Mouse (Mus musculus) neural tube, embryonic 13.5 days (tissue): ENCODE measurements around the gene Kif2c. TPM values are rescaled to one million over a fixed set of nuclear protein-coding genes. Genes with fewer than 3 reads are reported as not detected.

ENCODE experiments used
- ATAC-seq: fragments of 200-750 bp; cut with Nextera tagmentation; 2 replicates; pipeline ENCODE4 v1.8.0; 2017; ENCODE audit warnings: low read depth, mild to moderate bottlenecking, moderate TSS enrichment, moderate library complexity
- H3K27ac ChIP-seq: fragments of 300-500 bp; sonication (generic); replicated peaks from 2 replicates; pipeline ENCODE4 v1.5.1; 2015; ENCODE audit warnings: moderate library complexity, mild to moderate bottlenecking, inconsistent platforms
- H3K27me3 ChIP-seq: fragments of 300-500 bp; sonication (generic); 2 replicates; pipeline ENCODE4 v1.6.1; 2015; ENCODE audit warnings: mild to moderate bottlenecking, inconsistent platforms
- H3K36me3 ChIP-seq: fragments of 300-500 bp; sonication (generic); 2 replicates; pipeline ENCODE4 v1.6.1; 2015; ENCODE audit warnings: mild to moderate bottlenecking, inconsistent platforms
- H3K4me1 ChIP-seq: fragments of 300-500 bp; sonication (generic); replicated peaks from 2 replicates; pipeline ENCODE4 v1.6.1; 2015; ENCODE audit warnings: inconsistent platforms
- H3K4me2 ChIP-seq: fragments of 300-500 bp; sonication (generic); 2 replicates; pipeline ENCODE4 v1.6.1; 2015; ENCODE audit warnings: inconsistent platforms, mild to moderate bottlenecking, moderate library complexity
- H3K4me3 ChIP-seq: fragments of 300-500 bp; sonication (generic); 2 replicates; pipeline ENCODE4 v1.5.1; 2015; ENCODE audit warnings: mild to moderate bottlenecking, inconsistent platforms
- H3K9ac ChIP-seq: fragments of 300-500 bp; sonication (generic); 2 replicates; pipeline ENCODE4 v1.6.1; 2015; ENCODE audit warnings: moderate library complexity, mild to moderate bottlenecking, inconsistent platforms
- H3K9me3 ChIP-seq: fragments of 300-500 bp; sonication (generic); 2 replicates; pipeline ENCODE4 v1.6.1; 2016; ENCODE audit warnings: inconsistent platforms
- whole genome bisulfite sequencing: fragments of 180-500 bp; shearing (Covaris S2); methylation state at CpG from one replicate; pipeline ENCODE4 v1.1.7; 2015; 5-methylcytosine and 5-hydroxymethylcytosine counted together
- microRNA-seq: library from miRNA; unstranded; fragments of <30 nt; microRNA quantifications from one replicate; pipeline ENCODE4, GENCODE M21; 2016
- polyA plus RNA-seq: library from polyadenylated mRNA; unstranded; fragments of >200 nt; fragmentation: Nextera tagmentation; extraction: Ambion mirVana; gene quantifications from 2 replicates; pipeline ENCODE4 v1.2.1, GENCODE M21; 2015

Kif2c gene
- polyA plus RNA-seq, 1 experiment from 2014 or later, result 11.8 TPM

- Histone ChIP-seq H3K27ac (no peak overlapping the region), H3K36me3 (no peaks in the 10 kb centered on the region), H3K9ac (no peak overlapping the region), H3K4me1 (peaks cover 31% of the 10 kb centered on the region), H3K4me3 (no peak overlapping the region), H3K4me2 (no peak overlapping the region), H3K27me3 (no peaks in the 10 kb centered on the region), H3K9me3 (no peaks in the 10 kb centered on the region)
- ATAC-seq, result no peak
- WGBS, result 88% methylated on average over 4 of the region's 4 CpGs
Measured at GRCm38 (mm10) chr4:117122209-117122608, 60.2 kb downstream of the Kif2c start.

GRCm38 (mm10) chr4:117120445-117121414, 61.7 kb downstream of the Kif2c start:
- Histone ChIP-seq H3K36me3 (0 out of 2 replicates have a peak, but pooled peaks cover 2% of the 10 kb centered on the region), H3K4me2 (peak overlapping the region; percentile 100), H3K27me3 (no peaks in the 10 kb centered on the region), H3K4me1 (peaks cover 27% of the 10 kb centered on the region), H3K9me3 (no peaks in the 10 kb centered on the region), H3K4me3 (peak overlapping the region; percentile 71), H3K27ac (peak overlapping the region; percentile 92), H3K9ac (peak overlapping the region; percentile 82)
- under 1% methylated on average over 69 of the region's 69 CpGs for WGBS
- peak; percentile 96 for ATAC-seq

DNA sequence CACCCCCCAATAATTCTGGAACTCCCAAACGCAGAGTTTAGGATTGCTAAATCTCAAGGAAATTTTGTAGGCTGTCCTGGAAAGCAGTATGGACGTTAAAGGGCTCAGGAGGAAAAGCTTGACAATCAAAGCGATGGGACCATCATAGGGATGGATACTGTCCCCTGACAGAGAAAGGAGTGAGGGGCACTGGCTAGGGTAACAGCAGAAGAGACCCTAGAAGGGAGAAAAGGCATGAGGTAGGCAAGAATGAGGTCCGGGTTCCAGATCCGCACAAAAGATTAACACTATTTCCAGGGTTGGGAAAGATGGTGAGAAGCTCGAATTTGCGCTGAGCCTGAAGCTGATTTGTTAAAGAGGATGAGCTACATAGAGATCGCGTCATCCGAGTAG, 62.4 kb downstream of the Kif2c start:
- Histone ChIP-seq H3K9me3 (no peaks in the 10 kb centered on the region), H3K4me2 (peak overlapping the region; percentile 100), H3K4me1 (peaks cover 20% of the 10 kb centered on the region), H3K4me3 (peak overlapping the region; percentile 71), H3K27me3 (no peaks in the 10 kb centered on the region), H3K36me3 (peaks cover 9% of the 10 kb centered on the region), H3K9ac (peak overlapping the region; percentile 82), H3K27ac (peak overlapping the region; percentile 92)
- WGBS, result 8% methylated on average over 10 of the region's 10 CpGs
- ATAC-seq, result peak; percentile 6; the same call in 1 of the 2 replicates

- WGBS, result 73% methylated on average over 5 of the region's 5 CpGs
- H3K27ac ChIP-seq, result peak overlapping the region; percentile 92
- H3K4me1 ChIP-seq, result peaks cover 16% of the 10 kb centered on the region
- no peak for ATAC-seq
- peak overlapping the region; percentile 100 for H3K4me2 ChIP-seq
- no peaks in the 10 kb centered on the region for H3K27me3 ChIP-seq
- H3K9me3 ChIP-seq, result no peaks in the 10 kb centered on the region
- H3K4me3 ChIP-seq, result peak overlapping the region; percentile 71
- peaks cover 13% of the 10 kb centered on the region for H3K36me3 ChIP-seq
- H3K9ac ChIP-seq, result peak overlapping the region; percentile 82
Measured at GRCm38 (mm10) chr4:117119636-117120035, 62.8 kb downstream of the Kif2c start.

DNA sequence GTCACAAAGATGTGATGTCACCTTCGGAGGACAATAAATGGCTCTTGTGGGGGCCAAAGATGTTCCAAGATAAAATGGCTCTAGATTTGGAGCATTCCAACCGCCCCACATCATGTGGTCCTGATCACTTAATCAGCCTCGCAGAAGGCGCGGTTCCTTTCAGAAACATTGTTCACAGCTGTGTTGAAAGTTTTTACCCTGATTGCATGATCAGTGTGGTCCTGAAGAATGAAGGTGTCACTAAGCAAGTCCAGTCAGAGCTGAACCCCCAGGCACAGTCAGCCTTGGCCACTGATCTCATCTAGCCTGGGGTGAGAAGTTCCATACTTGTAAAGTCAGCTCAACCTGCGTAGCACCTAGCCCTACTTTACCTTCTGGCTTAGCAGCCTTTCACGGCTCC, 64.5 kb downstream of the Kif2c start:
- Histone ChIP-seq H3K27me3 (no peaks in the 10 kb centered on the region), H3K4me3 (no peak overlapping the region), H3K27ac (no peak overlapping the region), H3K36me3 (peaks cover 29% of the 10 kb centered on the region), H3K9ac (no peak overlapping the region), H3K4me1 (peaks cover 13% of the 10 kb centered on the region), H3K4me2 (no peak overlapping the region), H3K9me3 (no peaks in the 10 kb centered on the region)
- no peak for ATAC-seq
- 93% methylated on average over 7 of the region's 7 CpGs for WGBS

- WGBS, result 89% methylated on average over 5 of the region's 5 CpGs
Measured at GRCm38 (mm10) chr4:117115592-117115991, 66.8 kb downstream of the Kif2c start.

DNA sequence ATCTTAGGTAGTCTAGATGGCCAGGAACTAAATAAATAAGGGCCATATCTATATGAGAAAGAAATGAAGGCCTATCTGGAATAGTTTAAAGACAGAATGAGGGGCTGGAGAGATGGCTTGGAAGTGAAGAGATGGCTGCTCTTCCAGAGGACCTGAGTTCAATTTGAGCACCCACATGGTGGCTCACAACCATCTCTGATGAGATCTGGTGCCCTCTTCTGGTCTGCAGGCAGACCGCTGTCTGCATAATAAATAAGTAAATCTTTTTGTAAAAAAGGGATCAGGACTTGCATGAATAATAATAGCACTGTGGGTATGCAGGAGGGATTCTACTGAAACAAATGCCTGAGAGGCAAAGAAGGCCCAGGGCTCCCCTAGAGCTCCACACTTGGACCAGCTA, 69.2 kb downstream of the Kif2c start:
- Histone ChIP-seq H3K36me3 (peaks cover 72% of the 10 kb centered on the region), H3K4me2 (no peak overlapping the region), H3K9ac (no peak overlapping the region), H3K4me3 (no peak overlapping the region), H3K9me3 (no peaks in the 10 kb centered on the region), H3K4me1 (no peaks in the 10 kb centered on the region), H3K27me3 (no peaks in the 10 kb centered on the region), H3K27ac (no peak overlapping the region)
- no peak for ATAC-seq
- 96% methylated on average over 1 of the region's 1 CpGs for WGBS

More at GRCm38 (mm10) chr4:117115592-117115991, 66.8 kb downstream of the Kif2c start:
- Histone ChIP-seq H3K9ac (no peak overlapping the region), H3K4me3 (no peak overlapping the region), H3K36me3 (peaks cover 48% of the 10 kb centered on the region), H3K4me2 (no peak overlapping the region), H3K27ac (no peak overlapping the region), H3K9me3 (no peaks in the 10 kb centered on the region), H3K4me1 (peaks cover 7% of the 10 kb centered on the region), H3K27me3 (no peaks in the 10 kb centered on the region)
- ATAC-seq, result no peak

GRCm38 (mm10) chr4:117110985-117111384, 71.5 kb downstream of the Kif2c start:
- Histone ChIP-seq H3K4me3 (no peak overlapping the region), H3K4me1 (no peaks in the 10 kb centered on the region), H3K36me3 (peaks cover 78% of the 10 kb centered on the region), H3K27ac (no peak overlapping the region), H3K27me3 (no peaks in the 10 kb centered on the region), H3K4me2 (no peak overlapping the region), H3K9ac (no peak overlapping the region), H3K9me3 (no peaks in the 10 kb centered on the region)
- ATAC-seq, result no peak
- WGBS, result 88% methylated on average over 11 of the region's 11 CpGs

DNA sequence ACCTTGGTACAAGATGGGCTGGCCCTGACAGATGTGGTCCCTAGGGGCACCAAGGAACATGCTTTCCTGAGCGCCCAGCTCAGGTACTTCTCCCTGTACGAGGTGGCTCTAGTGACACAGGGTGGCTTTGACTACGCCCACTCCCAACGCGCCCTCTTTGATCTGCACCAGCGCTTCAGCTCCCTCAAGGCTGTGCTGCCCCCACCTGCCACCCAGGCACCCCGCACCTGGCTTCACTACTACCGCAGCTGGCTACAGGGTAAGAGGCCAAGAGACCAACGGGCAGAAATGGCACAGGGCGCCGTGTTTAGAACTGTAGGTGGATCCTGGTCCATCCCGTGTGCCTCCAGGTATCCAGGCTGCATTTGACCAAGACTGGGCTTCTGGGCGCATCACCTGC, 72.2 kb downstream of the Kif2c start:
- H3K4me1 ChIP-seq, result no peaks in the 10 kb centered on the region; the same call in 1 of the 2 replicates

More for the DNA sequence above, 72.2 kb downstream of the Kif2c start:
- no peak overlapping the region for H3K4me3 ChIP-seq
- H3K4me2 ChIP-seq, result no peak overlapping the region
- WGBS, result 93% methylated on average over 13 of the region's 13 CpGs
- peaks cover 78% of the 10 kb centered on the region for H3K36me3 ChIP-seq
- no peak overlapping the region for H3K9ac ChIP-seq
- no peak for ATAC-seq
- H3K9me3 ChIP-seq, result no peaks in the 10 kb centered on the region
- H3K27ac ChIP-seq, result no peak overlapping the region
- no peaks in the 10 kb centered on the region for H3K27me3 ChIP-seq

Small RNA genes within 50 kb of the gene (microRNA-seq; reads per million reads assigned to microRNA genes)
- gene Gm22398, result not detected

Other genes with a start within 250 kb of the Kif2c start
- gene Urod, start 188.2 kb downstream of the Kif2c start, polyA plus RNA-seq, result 72.7 and 76.8 TPM in 2 replicates
- gene Hectd3, start 187.3 kb downstream of the Kif2c start, polyA plus RNA-seq, result 25.6 and 26.7 TPM in 2 replicates
- 45.8 and 48.9 TPM in 2 replicates for gene Eif2b3, start 163.2 kb downstream of the Kif2c start, polyA plus RNA-seq
- 6.4 and 7.4 TPM in 2 replicates for gene Ptch2, start 86.6 kb downstream of the Kif2c start, polyA plus RNA-seq
- 3.2 and 4.7 TPM in 2 replicates for gene Btbd19, start 56.9 kb downstream of the Kif2c start, polyA plus RNA-seq
- not detected in 2 replicates for gene Tctex1d4, start 55.8 kb downstream of the Kif2c start, polyA plus RNA-seq
- gene Plk3, start 48.7 kb downstream of the Kif2c start, polyA plus RNA-seq, result 16.0 and 20.7 TPM in 2 replicates
- gene Rps8, start 26.4 kb downstream of the Kif2c start, polyA plus RNA-seq, result 493 and 532 TPM in 2 replicates
- gene Tmem53, start 69.3 kb upstream of the Kif2c start, polyA plus RNA-seq, result 5.9 and 6.5 TPM in 2 replicates
- gene Armh1, start 69.5 kb upstream of the Kif2c start, polyA plus RNA-seq, result 0.28 and 0.66 TPM in 2 replicates